Mouse (Mus musculus) hindbrain, embryonic 14.5 days (tissue): Measurements from ENCODE around the gene Ror2. TPM values are rescaled to one million over a fixed set of nuclear protein-coding genes. Genes with fewer than 3 reads are reported as not detected.

Source experiments
- ATAC-seq: fragments of 200-750 bp; cut with Nextera tagmentation; 2 replicates; pipeline ENCODE4 v1.8.0; 2017; ENCODE audit warnings: moderate number of reproducible peaks, mild to moderate bottlenecking, moderate TSS enrichment, moderate library complexity; ENCODE audit not compliant: low FRiP score
- DNase-seq: peaks from one replicate; pipeline ENCODE4 v3.0.0-alpha.2; 2015; ENCODE audit warnings: low spot score
- H3K27ac ChIP-seq: fragments of 300-500 bp; sonication (generic); 2 replicates; pipeline ENCODE4 v1.5.1; 2014; ENCODE audit warnings: mild to moderate bottlenecking, moderate library complexity
- H3K27me3 ChIP-seq: fragments of 300-500 bp; sonication (generic); 2 replicates; pipeline ENCODE4 v1.6.1; 2014; ENCODE audit warnings: mild to moderate bottlenecking, low read length, mixed read lengths; ENCODE audit not compliant: control insufficient read depth, insufficient read depth
- H3K36me3 ChIP-seq: fragments of 300-500 bp; sonication (generic); replicated peaks from 2 replicates; pipeline ENCODE4 v1.6.1; 2014; ENCODE audit not compliant: control insufficient read depth, insufficient read depth
- H3K4me1 ChIP-seq: fragments of 300-500 bp; sonication (generic); replicated peaks from 2 replicates; pipeline ENCODE4 v1.6.1; 2014; ENCODE audit warnings: antibody characterized with exemption, low read length, mixed read lengths; ENCODE audit not compliant: control insufficient read depth, insufficient read depth
- H3K4me2 ChIP-seq: fragments of 300-500 bp; sonication (generic); replicated peaks from 2 replicates; pipeline ENCODE4 v1.6.1; 2014; ENCODE audit warnings: mild to moderate bottlenecking, moderate library complexity
- H3K4me3 ChIP-seq: fragments of 300-500 bp; sonication (generic); replicated peaks from 2 replicates; pipeline ENCODE4 v1.5.1; 2014; ENCODE audit warnings: mild to moderate bottlenecking, low read length
- H3K9ac ChIP-seq: fragments of 300-500 bp; sonication (generic); 2 replicates; pipeline ENCODE4 v1.6.1; 2014
- H3K9me3 ChIP-seq: fragments of 300-500 bp; sonication (generic); 2 replicates; pipeline ENCODE4 v1.6.1; 2016; ENCODE audit warnings: low read length; ENCODE audit not compliant: control insufficient read depth
- WGBS: fragments of 180-500 bp; shearing (Covaris S2); extraction: QIAGEN DNeasy Blood & Tissue Kit; methylation state at CpG from one replicate; pipeline ENCODE4 v1.1.7; 2014; 5-methylcytosine and 5-hydroxymethylcytosine counted together
- polyA plus RNA-seq: library from polyadenylated mRNA; unstranded; fragments of >200 nt; fragmentation: Nextera tagmentation; extraction: Ambion mirVana; gene quantifications from 2 replicates; pipeline ENCODE4 v1.2.1, GENCODE M21; 2014

Ror2 gene
- polyA plus RNA-seq, 1 experiment from 2014 or later, result 3.1 TPM

- Histone ChIP-seq H3K27ac (no peak overlapping the region), H3K4me3 (no peak overlapping the region), H3K9me3 (peaks cover 6% of the 10 kb centered on the region; the same call in 1 of the 2 replicates), H3K4me2 (no peak overlapping the region), H3K4me1 (no peaks in the 10 kb centered on the region), H3K36me3 (no peaks in the 10 kb centered on the region), H3K9ac (no peak overlapping the region), H3K27me3 (no peaks in the 10 kb centered on the region)
- WGBS, result 80% methylated on average over 6 of the region's 6 CpGs
- ATAC-seq (no peak), DNase-seq (no peak)
Measured at GRCm38 (mm10) chr13:53247175-53247574, 38.7 kb downstream of the Ror2 start.

- 65% methylated on average over 8 of the region's 8 CpGs for WGBS
- Histone ChIP-seq H3K9ac (no peak overlapping the region), H3K4me1 (no peaks in the 10 kb centered on the region), H3K36me3 (no peaks in the 10 kb centered on the region), H3K27ac (no peak overlapping the region), H3K4me3 (no peak overlapping the region), H3K4me2 (no peak overlapping the region), H3K27me3 (no peaks in the 10 kb centered on the region), H3K9me3 (peaks cover 6% of the 10 kb centered on the region; the same call in 1 of the 2 replicates)
- ATAC-seq, result no peak
- no peak for DNase-seq
Measured at GRCm38 (mm10) chr13:53244151-53244550, 41.8 kb downstream of the Ror2 start.

GRCm38 (mm10) chr13:53237455-53237854 is 48.5 kb downstream of the Ror2 start:
- peaks cover 21% of the 10 kb centered on the region for H3K4me1 ChIP-seq
- no peaks in the 10 kb centered on the region; the same call in 1 of the 2 replicates for H3K27me3 ChIP-seq
- no peaks in the 10 kb centered on the region for H3K36me3 ChIP-seq
- no peak overlapping the region for H3K4me2 ChIP-seq
- H3K27ac ChIP-seq, result no peak overlapping the region
- 60% methylated on average over 10 of the region's 10 CpGs for whole genome bisulfite sequencing
- H3K9me3 ChIP-seq, result peaks cover 1% of the 10 kb centered on the region; the same call in 1 of the 2 replicates
- ATAC-seq (no peak), DNase-seq (no peak)
- H3K9ac ChIP-seq, result no peak overlapping the region
- H3K4me3 ChIP-seq, result no peak overlapping the region

- DNase-seq (no peak), ATAC-seq (peak; percentile 63; the same call in 1 of the 2 replicates)
- H3K4me1 ChIP-seq, result peaks cover 21% of the 10 kb centered on the region
- H3K36me3 ChIP-seq, result no peaks in the 10 kb centered on the region
- no peak overlapping the region for H3K4me3 ChIP-seq
- 38% methylated on average over 18 of the region's 18 CpGs for WGBS
- H3K27me3 ChIP-seq, result no peaks in the 10 kb centered on the region; the same call in 1 of the 2 replicates
- H3K4me2 ChIP-seq, result no peak overlapping the region
- H3K27ac ChIP-seq, result no peak overlapping the region
- H3K9ac ChIP-seq, result no peak overlapping the region
- no peaks in the 10 kb centered on the region for H3K9me3 ChIP-seq
Measured at GRCm38 (mm10) chr13:53236434-53237401, 49.2 kb downstream of the Ror2 start.

- peaks cover 21% of the 10 kb centered on the region for H3K4me1 ChIP-seq
- no peak overlapping the region for H3K27ac ChIP-seq
- H3K4me2 ChIP-seq, result no peak overlapping the region
- no peak overlapping the region for H3K4me3 ChIP-seq
- no peaks in the 10 kb centered on the region; the same call in 1 of the 2 replicates for H3K27me3 ChIP-seq
- 13% methylated on average over 7 of the region's 7 CpGs for WGBS
- H3K9me3 ChIP-seq, result no peaks in the 10 kb centered on the region
- H3K36me3 ChIP-seq, result no peaks in the 10 kb centered on the region
- DNase-seq (no peak), ATAC-seq (no peak)
- H3K9ac ChIP-seq, result no peak overlapping the region
Measured at GRCm38 (mm10) chr13:53235953-53236352, 50.0 kb downstream of the Ror2 start.

- 7% methylated on average over 12 of the region's 12 CpGs for WGBS
- no peaks in the 10 kb centered on the region for H3K36me3 ChIP-seq
- H3K9me3 ChIP-seq, result no peaks in the 10 kb centered on the region
- no peak overlapping the region for H3K9ac ChIP-seq
- ATAC-seq (no peak), DNase-seq (no peak)
- no peaks in the 10 kb centered on the region; the same call in 1 of the 2 replicates for H3K27me3 ChIP-seq
- H3K27ac ChIP-seq, result no peak overlapping the region
- peaks cover 21% of the 10 kb centered on the region for H3K4me1 ChIP-seq
- H3K4me2 ChIP-seq, result no peak overlapping the region
- no peak overlapping the region for H3K4me3 ChIP-seq
Measured at GRCm38 (mm10) chr13:53234844-53235243, 51.1 kb downstream of the Ror2 start.

- H3K4me3 ChIP-seq, result no peak overlapping the region
- no peak overlapping the region for H3K27ac ChIP-seq
- 18% methylated on average over 15 of the region's 15 CpGs for WGBS
- H3K27me3 ChIP-seq, result no peaks in the 10 kb centered on the region; the same call in 1 of the 2 replicates
- H3K4me2 ChIP-seq, result no peak overlapping the region
- H3K36me3 ChIP-seq, result no peaks in the 10 kb centered on the region
- ATAC-seq, result no peak; the same call in 1 of the 2 replicates
- H3K9ac ChIP-seq, result no peak overlapping the region
- H3K4me1 ChIP-seq, result peaks cover 21% of the 10 kb centered on the region
- H3K9me3 ChIP-seq, result no peaks in the 10 kb centered on the region
- no peak for DNase-seq
Measured at GRCm38 (mm10) chr13:53233826-53234786, 51.8 kb downstream of the Ror2 start.

GRCm38 (mm10) chr13:53233381-53233780 is 52.5 kb downstream of the Ror2 start:
- WGBS, result 8% methylated on average over 9 of the region's 9 CpGs
- Histone ChIP-seq H3K4me2 (no peak overlapping the region), H3K9ac (no peak overlapping the region), H3K4me1 (peaks cover 21% of the 10 kb centered on the region), H3K27me3 (no peaks in the 10 kb centered on the region; the same call in 1 of the 2 replicates), H3K27ac (no peak overlapping the region), H3K36me3 (no peaks in the 10 kb centered on the region), H3K9me3 (no peaks in the 10 kb centered on the region), H3K4me3 (no peak overlapping the region)
- DNase-seq (no peak), ATAC-seq (no peak)

- DNase-seq, result no peak
Measured at GRCm38 (mm10) chr13:53232419-53232818, 53.5 kb downstream of the Ror2 start.

More at GRCm38 (mm10) chr13:53232419-53232818, 53.5 kb downstream of the Ror2 start:
- H3K4me3 ChIP-seq, result no peak overlapping the region
- no peak overlapping the region for H3K4me2 ChIP-seq
- no peak overlapping the region for H3K27ac ChIP-seq
- 32% methylated on average over 7 of the region's 7 CpGs for WGBS
- no peaks in the 10 kb centered on the region for H3K9me3 ChIP-seq
- H3K36me3 ChIP-seq, result no peaks in the 10 kb centered on the region
- ATAC-seq, result no peak
- no peak overlapping the region for H3K9ac ChIP-seq
- H3K27me3 ChIP-seq, result no peaks in the 10 kb centered on the region; the same call in 1 of the 2 replicates
- H3K4me1 ChIP-seq, result peaks cover 21% of the 10 kb centered on the region
